Mouse (Mus musculus) kidney, postnatal 25 days (tissue): ENCODE measurements around the gene Gm45213.
A peak's percentile ranks its signal among the peaks of the same experiment; 100 is the strongest.
"Not testable (repeated sequence)": the region's sequence is repeated elsewhere in the genome, so short reads cannot be mapped to it uniquely, and the experiment has no call there.

ENCODE experiments used
- DNase-seq, 2 experiments: peaks; one replicate each; pipeline ENCODE4 v3.0.0; 2021; ENCODE audit warnings: mixed read lengths in 2 of 2

The Gm45213 gene

DNA sequence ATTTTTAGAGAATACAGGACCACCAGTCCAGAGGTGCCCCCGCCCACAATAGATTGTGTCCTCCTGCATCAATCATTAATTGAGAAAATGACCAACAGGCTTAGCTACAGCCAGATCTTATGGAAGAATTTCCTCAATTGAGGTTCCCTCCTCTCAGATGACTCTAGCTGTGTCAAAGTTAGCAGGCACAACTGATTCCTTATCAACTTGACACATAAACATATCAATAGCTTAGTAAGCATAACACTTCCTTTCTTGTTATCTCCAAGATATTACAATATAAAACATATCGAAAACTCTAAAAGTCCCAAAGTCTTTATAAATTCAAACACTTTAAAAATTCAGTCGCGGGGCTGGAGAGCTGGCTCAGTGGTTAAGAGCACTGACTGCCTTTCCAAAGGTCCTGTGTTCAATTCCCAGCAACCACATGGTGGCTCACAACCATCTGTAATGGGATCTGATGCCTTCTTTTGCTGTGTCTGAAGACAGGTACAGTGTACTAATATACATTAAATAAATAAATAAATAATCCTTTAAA is 10.6 kb downstream of the Gm45213 start:
- no peak for DNase-seq

DNA sequence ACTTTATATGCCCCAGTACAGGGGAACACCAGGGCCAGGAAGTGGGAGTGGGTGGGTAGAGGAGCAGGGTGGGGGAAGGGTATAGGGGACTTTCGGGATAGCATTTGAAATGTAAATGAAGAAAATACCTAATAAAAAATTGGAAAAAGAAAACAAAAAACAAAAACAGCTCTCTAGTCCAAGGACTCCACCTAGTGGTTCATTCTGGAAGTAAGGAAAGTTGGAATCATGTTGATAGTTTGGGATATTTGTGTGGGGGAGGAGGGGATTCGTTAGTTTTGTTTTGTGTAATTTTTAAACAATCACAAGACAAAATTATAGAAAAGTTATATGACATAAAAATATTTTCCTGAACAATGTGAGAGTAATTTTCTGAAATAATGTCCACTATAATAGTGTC is 12.0 kb downstream of the Gm45213 start:
- not testable (repeated sequence) for DNase-seq

- DNase-seq, result no peak
Observed at GRCm38 (mm10) chr7:66058703-66059102, 15.3 kb downstream of the Gm45213 start, which contains the start of gene Snrpa1. TSS of gene Snrpa1 (plus strand) at chr7:66059003.

GRCm38 (mm10) chr7:66060066-66060956 is 16.9 kb downstream of the Gm45213 start:
- DNase-seq, result peak; percentile 91 to 94

GRCm38 (mm10) chr7:66061057-66061456 is 17.7 kb downstream of the Gm45213 start:
- DNase-seq, result no peak

DNA sequence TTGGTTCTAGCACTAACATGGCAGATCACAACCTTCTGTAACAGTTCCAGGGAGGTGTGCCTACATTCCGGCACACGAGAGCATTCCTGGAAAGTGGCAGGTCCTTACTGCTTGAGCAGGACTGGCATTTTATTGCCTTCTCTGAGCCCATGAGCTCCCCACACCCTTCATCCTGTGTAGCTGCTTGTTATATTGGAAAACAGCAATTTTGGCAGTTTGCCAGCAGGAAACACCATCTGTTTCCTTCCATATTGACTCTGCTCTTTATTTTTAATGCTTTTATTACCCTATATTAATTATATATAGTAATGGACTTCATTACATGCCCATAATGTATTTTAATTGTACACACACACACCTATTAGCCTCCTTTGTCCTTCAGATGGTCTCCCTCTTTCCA is 33.0 kb downstream of the Gm45213 start:
- peak in 1 of 2 experiments; percentile 22 for DNase-seq

DNA sequence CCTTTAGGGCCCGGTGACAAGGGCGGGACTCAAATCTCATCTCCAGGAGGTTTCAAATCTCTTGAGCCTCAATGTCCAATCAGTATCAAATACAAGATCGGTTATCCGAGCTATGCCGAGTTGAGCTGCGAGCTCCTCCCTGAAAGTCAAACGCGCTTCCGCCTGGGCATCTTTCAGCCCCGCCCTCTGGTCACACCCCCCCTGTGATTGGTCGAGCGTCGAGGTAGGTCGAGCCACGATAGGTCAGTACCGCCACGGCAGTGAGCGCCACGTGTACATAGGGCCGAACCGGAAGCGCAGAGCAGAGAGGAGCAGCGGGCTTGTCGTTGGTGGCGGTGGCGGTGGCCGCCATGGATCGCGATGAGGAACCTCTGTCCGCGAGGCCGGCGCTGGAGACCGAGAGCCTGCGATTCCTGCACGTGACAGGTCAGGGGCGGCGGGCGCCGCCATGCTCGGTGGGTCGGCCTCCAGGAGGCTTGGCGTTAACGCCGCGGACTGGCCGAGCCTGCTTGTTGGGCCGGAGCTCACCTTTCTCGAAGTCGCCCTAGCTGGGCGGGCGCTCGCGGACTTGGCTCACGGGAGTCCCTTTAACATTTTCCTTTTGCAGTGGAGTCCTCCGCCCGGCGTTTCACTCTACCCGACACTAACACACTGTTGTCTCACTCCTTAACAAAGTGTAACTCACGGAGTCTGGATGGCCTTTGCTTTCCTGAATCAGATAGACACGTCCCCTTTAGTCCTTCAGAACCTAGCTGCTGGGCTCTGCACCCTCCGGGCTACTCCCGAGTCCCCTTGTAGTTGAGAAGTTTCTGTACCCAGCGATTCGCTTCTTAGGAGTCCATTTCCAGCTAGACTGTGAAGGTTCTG is 36.2 kb downstream of the Gm45213 start, which contains the start of gene Selenos:
Selenos (plus strand) TSS at position 286 of the 867 bp plus-strand sequence.
- peak; percentile 97 to 98 for DNase-seq

GRCm38 (mm10) chr7:66080231-66080613 is 36.8 kb downstream of the Gm45213 start:
- no peak for DNase-seq

- DNase-seq, result no peak
Observed at GRCm38 (mm10) chr7:66083757-66084156, 40.4 kb downstream of the Gm45213 start.

- no peak for DNase-seq
Observed at GRCm38 (mm10) chr7:66084546-66084945, 41.1 kb downstream of the Gm45213 start.

GRCm38 (mm10) chr7:66087652-66088051 is 44.2 kb downstream of the Gm45213 start:
- no peak for DNase-seq

- no peak for DNase-seq
Observed at GRCm38 (mm10) chr7:66088077-66088476, 44.7 kb downstream of the Gm45213 start.

GRCm38 (mm10) chr7:66090676-66091190 is 47.3 kb downstream of the Gm45213 start:
- peak; percentile 25 to 41 for DNase-seq

DNA sequence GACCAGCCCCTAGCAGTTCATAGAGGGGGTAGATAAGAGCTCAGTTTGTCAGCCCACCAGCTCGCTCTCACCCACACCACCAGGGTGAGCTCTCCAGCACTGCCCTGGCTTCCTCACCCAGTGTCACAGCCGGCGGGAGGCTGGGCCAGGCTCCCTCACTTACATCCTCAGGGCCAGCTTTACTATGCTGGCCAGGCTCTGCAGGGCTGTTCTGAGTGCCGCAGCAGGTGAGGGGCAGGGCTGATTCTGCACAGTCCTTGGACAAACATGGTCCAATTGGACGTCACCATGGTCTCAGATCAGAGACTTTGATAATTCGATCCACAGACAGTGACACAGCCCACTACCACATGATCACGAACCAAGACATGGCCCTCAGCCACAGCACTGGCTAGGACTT is 48.2 kb downstream of the Gm45213 start:
- no peak for DNase-seq

- no peak for DNase-seq
Observed at GRCm38 (mm10) chr7:66092656-66093055, 49.3 kb downstream of the Gm45213 start.

- DNase-seq, result peak; percentile 39 to 50
Observed at GRCm38 (mm10) chr7:66094141-66094540, 50.7 kb downstream of the Gm45213 start.

- no peak for DNase-seq
Observed at GRCm38 (mm10) chr7:66098803-66099202, 55.4 kb downstream of the Gm45213 start.

DNA sequence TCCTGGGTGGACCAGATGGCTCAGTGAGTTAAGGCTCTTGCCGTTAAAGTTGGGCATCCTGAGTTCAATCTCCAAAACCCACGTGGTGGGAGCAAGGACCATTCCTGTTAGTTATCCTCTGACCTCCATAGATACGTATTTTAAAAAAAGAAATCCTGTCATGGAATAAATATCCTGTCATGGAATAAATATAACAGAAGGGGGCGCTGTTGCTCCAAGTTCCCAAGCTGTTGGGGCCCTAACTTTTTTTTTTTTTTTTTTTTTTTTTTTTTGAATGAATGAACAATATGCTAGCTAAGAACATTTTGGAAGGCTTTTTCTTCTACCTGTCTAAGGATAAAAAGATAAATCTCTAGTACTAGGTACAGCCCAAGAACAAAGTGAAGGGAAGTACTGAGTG is 58.5 kb downstream of the Gm45213 start:
- peak in 1 of 2 experiments; percentile 40 for DNase-seq

DNA sequence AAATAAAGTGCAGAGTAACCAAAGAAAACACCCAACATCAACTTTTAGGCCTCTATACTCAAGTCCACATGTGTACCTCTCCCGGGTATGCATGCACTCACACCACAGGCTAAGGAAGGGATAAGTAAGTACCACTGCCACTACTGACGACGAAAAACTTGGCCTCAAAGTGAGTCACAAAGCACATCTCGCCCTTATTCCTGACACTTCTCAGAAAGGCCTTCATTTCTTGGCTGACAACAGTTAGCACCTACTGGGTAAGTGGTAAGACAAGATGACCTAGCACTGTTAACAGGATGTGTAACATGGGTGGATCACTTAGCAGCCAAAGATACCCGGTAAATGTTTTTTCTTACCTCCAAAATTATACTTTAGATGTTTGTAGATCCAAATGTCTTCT is 61.1 kb downstream of the Gm45213 start:
- no peak for DNase-seq

DNA sequence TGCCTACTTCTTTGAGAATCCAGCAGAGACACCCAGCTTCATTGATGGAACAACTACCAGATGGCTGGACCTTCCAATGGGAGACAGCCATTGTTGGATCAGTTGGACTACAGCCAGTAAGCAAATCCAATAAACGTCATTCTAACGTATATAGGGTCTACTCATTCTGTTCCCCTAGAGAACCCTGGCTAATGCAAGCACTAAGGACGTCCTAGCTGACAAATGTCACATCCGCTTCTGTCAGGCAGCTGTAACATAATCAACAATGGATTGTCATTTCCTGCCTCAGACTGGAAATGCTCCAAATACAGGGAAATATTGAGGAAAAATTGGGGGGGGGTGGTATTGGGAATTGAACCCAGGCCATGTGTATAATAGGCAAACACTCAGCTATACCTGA is 62.4 kb downstream of the Gm45213 start:
- DNase-seq, result no peak

- DNase-seq, result peak; percentile 26 to 36
Observed at GRCm38 (mm10) chr7:66106581-66107056, 63.2 kb downstream of the Gm45213 start.

DNA sequence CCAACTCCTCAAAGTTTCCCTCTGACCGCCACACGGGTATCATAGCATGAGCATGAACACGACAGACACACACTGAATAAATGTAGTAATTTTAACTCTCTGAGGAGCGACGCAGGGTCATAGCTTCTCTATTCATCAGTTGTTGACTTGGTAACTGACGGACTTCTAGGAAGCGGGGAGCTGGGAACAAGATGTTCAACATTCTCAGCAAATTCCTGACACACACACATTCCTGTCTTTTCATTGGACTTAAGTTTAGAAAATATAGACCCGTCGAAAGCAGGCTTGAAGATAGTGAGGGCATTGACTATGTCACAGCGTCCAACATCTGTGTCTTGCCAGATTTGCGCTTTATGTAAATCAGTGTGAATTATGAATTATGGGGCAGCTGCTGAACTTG is 63.8 kb downstream of the Gm45213 start:
- peak in 1 of 2 experiments; percentile 38 for DNase-seq

- peak; percentile 51 to 54 for DNase-seq
Observed at GRCm38 (mm10) chr7:66107930-66108329, 64.5 kb downstream of the Gm45213 start.
